Mouse (Mus musculus): ENCODE results near the gene Slc41a1.

DNA sequence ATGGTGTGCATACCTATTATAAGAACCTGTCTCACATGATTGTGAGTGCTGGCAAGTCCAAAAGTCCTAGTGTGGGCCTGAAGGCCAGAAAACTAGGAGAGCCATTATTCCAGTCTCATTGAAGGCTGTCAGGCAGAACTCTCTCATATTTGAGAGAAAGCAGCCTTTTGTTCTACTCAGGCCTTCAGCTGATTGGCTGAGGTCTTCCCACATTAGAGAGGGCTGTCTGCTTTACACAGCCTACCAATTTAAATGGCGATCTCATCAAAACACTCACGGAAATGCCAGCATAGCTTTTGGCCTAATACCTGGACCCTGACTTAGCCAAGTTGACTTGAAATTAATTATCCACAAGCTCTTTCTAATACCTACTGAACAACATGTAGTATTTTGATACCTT lies 58.9 kb downstream of the Slc41a1 start:
- TF ChIP-seq POLR2A (IDR thresholded peaks at IDR 0.05; ENCODE audit: insufficient read depth, low read depth, low read length) (no peak), CTCF (IDR thresholded peaks at IDR 0.05; ENCODE audit: insufficient read depth, low read depth, low read length) (no peak)

Data from olfactory bulb, adult 2 months (tissue).